Mouse (Mus musculus): ENCODE data around the gene Clec18a.

DNA sequence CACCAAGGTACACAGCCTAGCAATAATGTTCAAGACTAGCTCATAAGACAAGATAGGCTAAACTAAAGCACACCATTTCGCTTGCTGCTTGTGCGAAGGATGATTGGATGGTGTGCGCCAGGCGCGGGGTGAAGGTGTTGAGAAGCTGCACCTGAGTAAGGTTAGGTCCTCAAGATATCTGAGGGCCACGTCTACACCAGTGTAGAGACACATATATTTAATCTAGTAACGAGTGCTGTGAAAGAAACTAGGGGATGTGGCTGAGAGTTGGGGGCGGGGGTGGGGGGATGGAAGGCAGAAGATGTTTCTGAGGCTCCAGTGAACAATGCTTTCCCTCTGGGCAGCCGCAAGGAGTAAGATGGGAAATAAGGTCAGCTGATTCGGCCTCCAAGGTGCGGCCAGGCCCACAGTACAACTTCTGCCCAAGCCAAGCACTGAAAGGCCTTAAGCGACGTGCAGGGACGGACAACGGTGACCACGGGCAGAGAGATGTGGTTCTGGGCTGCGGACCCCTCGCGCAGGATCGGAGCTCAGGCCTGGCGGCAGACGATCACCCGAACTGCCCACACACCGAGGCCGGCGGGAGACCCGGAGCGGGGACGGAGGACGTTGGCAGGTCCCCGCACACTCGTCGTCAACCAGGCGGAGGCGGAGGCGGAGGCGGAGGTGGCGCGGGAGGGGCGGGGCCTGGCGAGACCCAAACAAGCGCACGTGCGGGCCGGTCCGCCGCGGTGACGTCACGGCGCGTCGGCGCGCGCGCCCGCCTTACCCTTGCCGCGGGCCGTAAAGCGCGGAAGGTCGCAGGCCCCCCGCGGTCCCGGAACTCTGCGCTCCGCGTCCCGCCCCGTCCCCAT, 1.9 kb upstream of the Clec18a start, which contains the start of gene Pdpr:
- TF ChIP-seq CTCF (IDR thresholded peaks at IDR 0.05; ENCODE audit: low read depth, low read length) (no peak), POLR2A (IDR thresholded peaks at IDR 0.05; ENCODE audit: borderline replicate concordance, low read depth, low read length) (no peak)

Data from bone marrow macrophage, adult 2 months (primary cell).